Mouse (Mus musculus) cerebellum, adult 2 months (tissue): ENCODE results near the gene Phf21a.

Source experiments
- CTCF ChIP-seq: fragments of 200-500 bp; IDR thresholded peaks from 2 replicates; pipeline ENCODE4 v1.5.1; 2011; ENCODE audit warnings: low read depth, mild to moderate bottlenecking, control low read depth, low read length, moderate library complexity, borderline replicate concordance; ENCODE audit not compliant: insufficient read depth
- POLR2A ChIP-seq: fragments of 200-500 bp; IDR thresholded peaks from 2 replicates; pipeline ENCODE4 v1.6.1; 2011; ENCODE audit warnings: low read length, control low read depth, borderline replicate concordance; ENCODE audit not compliant: insufficient read depth

- no peak for TF ChIP-seq CTCF
- TF ChIP-seq POLR2A, result no peak
Observed at GRCm38 (mm10) chr2:92289335-92289734, 196.4 kb downstream of the Phf21a start.
